Mouse (Mus musculus) stomach, postnatal 0 days (tissue): ENCODE measurements around the gene Ttc9.

ENCODE experiments used
- CTCF ChIP-seq: IDR thresholded peaks from 2 replicates; pipeline ENCODE4 v1.5.1; 2016; ENCODE audit warnings: antibody characterized with exemption, low read depth, mild to moderate bottlenecking, moderate library complexity
- EP300 ChIP-seq: optimal IDR thresholded peaks from 2 replicates; pipeline ENCODE3; 2016; ENCODE audit warnings: antibody characterized with exemption

- no peak for TF ChIP-seq CTCF
- TF ChIP-seq EP300: no peak
Measured at GRCm38 (mm10) chr12:81653344-81653743, 22.3 kb downstream of the Ttc9 start.
